Mouse (Mus musculus): ENCODE measurements at regions not wholly inside any gene's neighbourhood (a gene's known extent, or its start where the extent isn't known, plus 50 kb on each side); places are given as distances from the start of the nearest gene placed in this dataset.

DNA sequence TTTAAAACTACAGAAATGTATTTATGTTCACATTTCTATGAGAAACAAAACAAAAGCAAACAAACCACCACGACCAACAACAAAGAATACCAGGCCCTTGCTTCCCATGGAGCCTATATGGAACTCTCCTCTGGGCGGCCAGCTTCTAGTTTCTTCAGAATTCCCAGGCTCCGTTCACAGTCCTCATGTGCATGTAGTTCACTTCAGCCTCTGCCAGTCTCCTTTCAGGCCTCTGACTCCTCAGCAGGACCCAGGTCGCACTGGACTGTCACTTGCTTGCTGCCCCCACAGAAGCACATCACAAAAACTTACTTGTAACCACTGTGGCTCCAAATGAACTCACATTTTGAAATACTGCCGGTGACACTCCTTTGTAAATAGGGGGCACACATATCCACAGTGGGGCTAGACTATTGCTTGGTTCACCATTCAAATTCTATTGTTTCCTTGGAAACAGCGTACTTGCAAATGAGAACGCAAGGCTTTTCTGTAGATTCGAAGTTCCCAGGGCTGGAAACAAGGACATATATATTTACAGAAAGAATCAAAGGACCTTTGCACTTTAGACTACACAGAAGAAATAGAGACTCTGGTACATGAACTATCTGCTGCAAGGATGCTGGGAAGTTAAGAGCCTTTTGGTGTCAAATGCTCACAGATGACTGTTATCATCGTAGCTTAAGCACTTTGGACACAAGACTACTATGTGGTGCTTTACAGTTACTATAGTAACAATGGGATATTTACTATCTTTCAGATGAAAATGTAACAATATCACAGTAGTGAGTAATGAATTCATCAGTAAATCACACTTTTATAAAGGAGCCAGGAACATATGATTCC, 186.4 kb upstream of the Emcn start:
- H3K4me2 ChIP-seq (ENCODE audit: low read depth, severe bottlenecking), result no peak overlapping the region
- ATAC-seq (ENCODE audit: insufficient number of reproducible peaks, low FRiP score, low TSS enrichment, low read depth), result no peak

GRCm38 (mm10) chr3:137155043-137155404, 185.8 kb upstream of the Emcn start:
- ATAC-seq (ENCODE audit: insufficient number of reproducible peaks, low FRiP score, low TSS enrichment, low read depth) (no peak), DNase-seq (ENCODE audit: low spot score) (no peak)
- 89% methylated on average over 3 of the region's 3 CpGs for WGBS
- no peak overlapping the region for H3K9ac ChIP-seq (ENCODE audit: low read length)
- no peaks in the 10 kb centered on the region for H3K36me3 ChIP-seq (ENCODE audit: control insufficient read depth, insufficient read depth, low read length)
- H3K4me1 ChIP-seq (ENCODE audit: control insufficient read depth, insufficient read depth, low read length), result no peaks in the 10 kb centered on the region
- H3K27ac ChIP-seq (replicated peaks; ENCODE audit: low read depth, low read length), result no peak overlapping the region
- no peak overlapping the region for H3K4me3 ChIP-seq (ENCODE audit: low read depth, low read length)
- no peaks in the 10 kb centered on the region for H3K9me3 ChIP-seq (ENCODE audit: control insufficient read depth, low read length)
- H3K27me3 ChIP-seq (ENCODE audit: control insufficient read depth, insufficient read depth, low read length), result no peaks in the 10 kb centered on the region
- H3K4me2 ChIP-seq (ENCODE audit: low read depth, severe bottlenecking), result no peak overlapping the region

More for the DNA sequence above, 186.4 kb upstream of the Emcn start:
- DNase-seq (ENCODE audit: low spot score), result no peak
- H3K9me3 ChIP-seq (ENCODE audit: control insufficient read depth, low read length), result no peaks in the 10 kb centered on the region
- H3K27ac ChIP-seq (replicated peaks; ENCODE audit: low read depth, low read length), result no peak overlapping the region
- no peak overlapping the region for H3K9ac ChIP-seq (ENCODE audit: low read length)
- WGBS, result 87% methylated on average over 9 of the region's 9 CpGs
- H3K27me3 ChIP-seq (ENCODE audit: control insufficient read depth, insufficient read depth, low read length), result no peaks in the 10 kb centered on the region
- H3K4me1 ChIP-seq (ENCODE audit: control insufficient read depth, insufficient read depth, low read length), result no peaks in the 10 kb centered on the region
- H3K4me3 ChIP-seq (ENCODE audit: low read depth, low read length), result no peak overlapping the region
- no peaks in the 10 kb centered on the region for H3K36me3 ChIP-seq (ENCODE audit: control insufficient read depth, insufficient read depth, low read length)

DNA sequence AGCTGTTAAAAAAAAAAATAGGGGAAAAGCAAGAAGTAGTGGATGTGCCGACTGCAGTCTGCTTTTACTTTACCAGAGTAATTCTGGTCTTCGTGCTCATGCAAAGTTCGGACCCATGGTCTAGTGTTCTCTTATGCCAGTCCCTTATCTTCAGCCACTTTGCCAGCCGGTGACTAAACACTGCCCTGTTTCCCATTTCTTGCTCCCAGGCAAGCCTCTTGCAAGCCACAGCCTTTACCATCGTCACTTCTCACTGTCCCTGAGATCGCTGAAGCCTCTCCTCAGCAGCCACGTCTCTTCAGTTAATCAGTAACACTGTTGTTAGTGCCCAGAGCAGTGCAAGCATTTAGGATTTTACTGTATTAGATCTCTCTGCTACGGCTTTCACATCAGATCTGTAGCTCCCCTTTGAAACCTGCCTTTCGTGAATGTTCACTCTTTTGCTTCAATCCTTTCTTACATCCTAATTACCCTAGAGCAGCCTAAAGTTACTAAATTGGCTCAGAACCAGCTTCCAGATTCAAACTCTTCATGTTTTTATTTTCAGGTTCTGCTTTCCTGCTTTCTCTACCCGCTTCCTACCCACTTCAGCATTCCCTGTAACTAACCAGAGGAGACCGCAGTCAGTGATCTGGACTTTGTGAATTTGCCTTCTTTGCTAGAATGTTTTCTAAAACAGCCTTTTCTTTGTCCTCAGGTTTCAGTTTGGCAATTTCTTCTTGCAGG, 184.5 kb upstream of the Emcn start:
- ATAC-seq (ENCODE audit: insufficient number of reproducible peaks, low FRiP score, low TSS enrichment, low read depth) (no peak), DNase-seq (ENCODE audit: low spot score) (no peak)
- H3K4me1 ChIP-seq (ENCODE audit: control insufficient read depth, insufficient read depth, low read length), result no peaks in the 10 kb centered on the region
- WGBS, result 76% methylated on average over 11 of the region's 11 CpGs
- H3K27me3 ChIP-seq (ENCODE audit: control insufficient read depth, insufficient read depth, low read length), result no peaks in the 10 kb centered on the region
- H3K4me3 ChIP-seq (ENCODE audit: low read depth, low read length), result no peak overlapping the region
- no peaks in the 10 kb centered on the region for H3K9me3 ChIP-seq (ENCODE audit: control insufficient read depth, low read length)
- no peak overlapping the region for H3K27ac ChIP-seq (replicated peaks; ENCODE audit: low read depth, low read length)
- no peak overlapping the region for H3K9ac ChIP-seq (ENCODE audit: low read length)
- no peak overlapping the region for H3K4me2 ChIP-seq (ENCODE audit: low read depth, severe bottlenecking)
- H3K36me3 ChIP-seq (ENCODE audit: control insufficient read depth, insufficient read depth, low read length), result no peaks in the 10 kb centered on the region

DNA sequence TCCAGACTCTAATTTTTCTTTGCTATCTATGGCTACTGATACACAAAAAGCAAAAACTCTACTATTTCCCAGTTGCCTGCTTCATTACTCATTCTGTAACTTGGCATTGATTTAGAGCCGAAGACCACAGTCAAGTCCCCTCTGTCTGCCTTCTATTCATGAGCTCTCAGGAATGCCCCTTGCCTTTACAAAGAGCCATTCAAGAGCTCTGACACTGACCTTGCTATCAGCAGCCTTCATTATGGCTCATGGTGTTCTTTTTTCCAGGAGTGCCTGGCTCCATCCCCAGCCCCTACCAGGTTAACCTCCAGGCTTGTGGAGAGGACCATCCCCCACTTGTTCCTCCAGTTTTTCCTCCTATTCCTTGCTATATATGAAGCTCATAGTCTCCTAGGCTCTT, 151.8 kb upstream of the Emcn start:
- ATAC-seq (ENCODE audit: insufficient number of reproducible peaks, low FRiP score, low TSS enrichment, low read depth), result no peak
- WGBS, result 86% methylated on average over 1 of the region's 1 CpGs
- no peaks in the 10 kb centered on the region for H3K27me3 ChIP-seq (ENCODE audit: control insufficient read depth, insufficient read depth, low read length)

GRCm38 (mm10) chr3:137190489-137190888, 150.4 kb upstream of the Emcn start:
- H3K9ac ChIP-seq (ENCODE audit: low read length), result no peak overlapping the region
- no peak for DNase-seq (ENCODE audit: low spot score)
- no peaks in the 10 kb centered on the region for H3K9me3 ChIP-seq (ENCODE audit: control insufficient read depth, low read length)
- H3K27me3 ChIP-seq (ENCODE audit: control insufficient read depth, insufficient read depth, low read length), result no peaks in the 10 kb centered on the region
- no peak for ATAC-seq (ENCODE audit: insufficient number of reproducible peaks, low FRiP score, low TSS enrichment, low read depth)
- no peak overlapping the region for H3K4me2 ChIP-seq (ENCODE audit: low read depth, severe bottlenecking)
- H3K36me3 ChIP-seq (ENCODE audit: control insufficient read depth, insufficient read depth, low read length), result no peaks in the 10 kb centered on the region
- WGBS, result 81% methylated on average over 5 of the region's 5 CpGs
- no peaks in the 10 kb centered on the region for H3K4me1 ChIP-seq (ENCODE audit: control insufficient read depth, insufficient read depth, low read length)
- H3K27ac ChIP-seq (replicated peaks; ENCODE audit: low read depth, low read length), result no peak overlapping the region
- H3K4me3 ChIP-seq (ENCODE audit: low read depth, low read length), result no peak overlapping the region

More for the DNA sequence above, 151.8 kb upstream of the Emcn start:
- Histone ChIP-seq H3K27ac (replicated peaks; ENCODE audit: low read depth, low read length) (no peak overlapping the region), H3K9me3 (ENCODE audit: control insufficient read depth, low read length) (no peaks in the 10 kb centered on the region), H3K4me3 (ENCODE audit: low read depth, low read length) (no peak overlapping the region), H3K4me1 (ENCODE audit: control insufficient read depth, insufficient read depth, low read length) (no peaks in the 10 kb centered on the region), H3K36me3 (ENCODE audit: control insufficient read depth, insufficient read depth, low read length) (no peaks in the 10 kb centered on the region), H3K9ac (ENCODE audit: low read length) (no peak overlapping the region), H3K4me2 (ENCODE audit: low read depth, severe bottlenecking) (no peak overlapping the region)
- DNase-seq (ENCODE audit: low spot score), result no peak

- no peak for ATAC-seq (ENCODE audit: insufficient number of reproducible peaks, low FRiP score, low TSS enrichment, low read depth)
- Histone ChIP-seq H3K4me1 (ENCODE audit: control insufficient read depth, insufficient read depth, low read length) (no peaks in the 10 kb centered on the region), H3K9me3 (ENCODE audit: control insufficient read depth, low read length) (no peaks in the 10 kb centered on the region), H3K36me3 (ENCODE audit: control insufficient read depth, insufficient read depth, low read length) (no peaks in the 10 kb centered on the region), H3K9ac (ENCODE audit: low read length) (no peak overlapping the region), H3K4me3 (ENCODE audit: low read depth, low read length) (no peak overlapping the region), H3K27me3 (ENCODE audit: control insufficient read depth, insufficient read depth, low read length) (no peaks in the 10 kb centered on the region), H3K4me2 (ENCODE audit: low read depth, severe bottlenecking) (no peak overlapping the region), H3K27ac (replicated peaks; ENCODE audit: low read depth, low read length) (no peak overlapping the region)
- 90% methylated on average over 4 of the region's 4 CpGs for WGBS
- no peak for DNase-seq (ENCODE audit: low spot score)
Measured at GRCm38 (mm10) chr3:137191009-137191408, 149.9 kb upstream of the Emcn start.

DNA sequence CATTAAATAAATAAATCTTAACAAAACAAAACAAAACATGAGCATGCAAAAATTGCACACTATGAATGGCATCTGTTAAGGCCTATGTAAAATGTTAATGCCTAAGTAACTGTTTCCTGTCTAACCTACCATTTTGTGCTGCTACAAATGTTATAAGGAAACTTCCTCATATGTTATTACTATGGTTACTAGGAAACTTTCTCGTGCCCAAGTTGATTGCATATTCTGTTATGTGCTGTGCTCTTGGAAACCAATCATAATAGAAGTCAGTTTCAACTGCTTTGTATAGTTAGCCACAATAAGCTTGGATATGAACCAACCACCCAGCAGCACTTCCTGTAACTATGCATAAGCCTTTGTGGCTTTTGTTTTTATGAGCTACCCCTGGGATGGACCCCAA, 147.0 kb upstream of the Emcn start:
- 79% methylated on average over 1 of the region's 1 CpGs for WGBS
- ATAC-seq (ENCODE audit: insufficient number of reproducible peaks, low FRiP score, low TSS enrichment, low read depth), result no peak

DNA sequence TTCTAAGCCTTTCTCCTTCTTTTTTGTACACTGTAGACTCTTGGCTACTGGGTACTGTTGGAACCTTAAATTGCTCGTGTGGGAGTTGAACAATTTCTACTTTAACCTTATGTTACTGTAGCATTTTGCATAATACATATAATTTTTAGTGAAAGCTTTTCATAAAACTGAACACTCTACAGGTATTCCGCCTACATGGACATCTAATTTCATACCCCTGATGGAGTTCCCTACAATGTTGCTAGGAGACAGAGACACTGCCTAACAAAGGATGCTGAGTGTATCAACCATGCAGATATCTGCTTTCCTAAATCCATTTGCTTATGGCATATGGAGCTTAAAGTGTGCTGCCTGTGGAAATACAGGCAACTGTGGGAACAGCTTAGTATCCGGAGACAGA, 129.2 kb upstream of the Emcn start:
- DNase-seq (ENCODE audit: low spot score) (no peak), ATAC-seq (ENCODE audit: insufficient number of reproducible peaks, low FRiP score, low TSS enrichment, low read depth) (no peak)
- Histone ChIP-seq H3K4me3 (ENCODE audit: low read depth, low read length) (no peak overlapping the region), H3K27ac (replicated peaks; ENCODE audit: low read depth, low read length) (no peak overlapping the region), H3K4me1 (ENCODE audit: control insufficient read depth, insufficient read depth, low read length) (no peaks in the 10 kb centered on the region), H3K4me2 (ENCODE audit: low read depth, severe bottlenecking) (no peak overlapping the region), H3K27me3 (ENCODE audit: control insufficient read depth, insufficient read depth, low read length) (no peaks in the 10 kb centered on the region), H3K9me3 (ENCODE audit: control insufficient read depth, low read length) (no peaks in the 10 kb centered on the region), H3K36me3 (ENCODE audit: control insufficient read depth, insufficient read depth, low read length) (no peaks in the 10 kb centered on the region), H3K9ac (ENCODE audit: low read length) (no peak overlapping the region)
- 82% methylated on average over 3 of the region's 3 CpGs for WGBS

More for the DNA sequence above, 147.0 kb upstream of the Emcn start:
- Histone ChIP-seq H3K4me3 (ENCODE audit: low read depth, low read length) (no peak overlapping the region), H3K4me1 (ENCODE audit: control insufficient read depth, insufficient read depth, low read length) (no peaks in the 10 kb centered on the region), H3K27me3 (ENCODE audit: control insufficient read depth, insufficient read depth, low read length) (no peaks in the 10 kb centered on the region), H3K9me3 (ENCODE audit: control insufficient read depth, low read length) (no peaks in the 10 kb centered on the region), H3K27ac (replicated peaks; ENCODE audit: low read depth, low read length) (no peak overlapping the region), H3K36me3 (ENCODE audit: control insufficient read depth, insufficient read depth, low read length) (no peaks in the 10 kb centered on the region), H3K4me2 (ENCODE audit: low read depth, severe bottlenecking) (no peak overlapping the region), H3K9ac (ENCODE audit: low read length) (no peak overlapping the region)
- DNase-seq (ENCODE audit: low spot score), result no peak
